Mouse (Mus musculus) CH12F3 (cell line): ENCODE results near the gene Xrcc3.

ENCODE experiments used
- in situ Hi-C: fragments of 300-500 bp; cut with MboI; formaldehyde crosslinking; loops from 2 replicates; pipeline ENCODE4 v1.14.3; 2020; ENCODE audit warnings: low sequenced_read_pairs

The Xrcc3 gene

DNA sequence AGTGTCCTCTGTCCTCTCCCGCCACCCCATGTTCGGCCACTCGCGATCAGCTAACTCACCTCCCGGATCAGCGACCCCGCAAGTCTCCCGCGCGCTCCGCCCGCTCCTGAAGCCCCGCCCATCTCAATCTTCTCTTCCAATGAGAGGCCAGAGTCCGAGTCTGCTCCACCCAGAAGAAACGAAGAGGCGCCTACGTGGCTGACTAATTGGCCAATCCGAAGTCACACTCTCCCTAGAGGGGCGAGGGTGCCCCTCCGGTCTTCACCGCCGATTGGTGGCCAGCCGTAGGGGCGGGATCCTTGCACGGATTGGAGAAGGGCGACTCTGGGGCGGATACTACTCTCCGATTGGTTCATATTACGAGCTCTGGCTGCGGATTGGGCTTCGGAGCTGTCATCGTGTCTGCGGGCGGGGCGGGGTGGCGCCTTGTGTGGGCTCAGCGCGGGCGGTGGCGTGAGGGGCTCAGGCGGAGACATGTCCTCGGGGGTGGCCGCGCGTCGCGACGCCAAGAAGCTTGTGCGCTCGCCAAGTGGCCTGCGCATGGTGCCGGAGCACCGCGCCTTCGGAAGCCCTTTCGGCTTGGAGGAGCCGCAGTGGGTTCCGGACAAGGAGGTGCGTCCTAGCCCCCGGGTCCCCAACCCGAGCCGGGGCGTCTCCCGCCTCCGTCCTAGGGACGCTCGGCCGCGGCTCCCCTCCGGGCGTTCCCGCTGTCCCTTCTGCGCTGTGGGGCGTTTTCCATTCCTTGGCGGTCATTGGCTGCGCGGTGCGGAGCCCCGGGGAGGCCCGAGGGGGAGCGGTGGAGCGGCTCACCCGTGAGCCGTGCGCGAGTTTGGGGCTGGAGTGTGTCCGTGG, at the start of gene Xrcc3, which contains the start of gene Zfyve21:
Xrcc3 (minus strand) TSS at position 108 of the 852 bp plus-strand sequence.
Zfyve21 (plus strand) TSS at position 405 of the 852 bp plus-strand sequence.
- in situ Hi-C loops, result no loop called here

DNA sequence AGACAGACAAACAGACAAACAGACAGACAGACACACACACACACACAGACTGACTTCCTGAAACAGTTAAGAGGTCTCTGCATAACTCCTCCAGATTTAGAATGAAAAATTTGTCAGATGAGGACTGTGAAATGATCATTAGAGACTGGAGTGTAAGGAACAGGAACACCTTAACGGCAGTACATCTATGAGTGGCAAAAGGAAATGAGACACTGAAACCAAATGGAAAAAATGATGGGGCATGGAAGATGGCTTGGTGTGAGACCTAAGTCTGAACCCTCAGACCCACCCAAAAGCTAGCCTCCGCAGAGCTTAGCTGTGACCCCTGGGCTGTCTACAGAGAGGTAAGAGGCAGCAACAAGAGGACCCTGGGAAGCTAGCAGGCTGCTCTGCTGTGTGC, 41.8 kb upstream of the Xrcc3 start:
- in situ Hi-C loops, result no loop called here

DNA sequence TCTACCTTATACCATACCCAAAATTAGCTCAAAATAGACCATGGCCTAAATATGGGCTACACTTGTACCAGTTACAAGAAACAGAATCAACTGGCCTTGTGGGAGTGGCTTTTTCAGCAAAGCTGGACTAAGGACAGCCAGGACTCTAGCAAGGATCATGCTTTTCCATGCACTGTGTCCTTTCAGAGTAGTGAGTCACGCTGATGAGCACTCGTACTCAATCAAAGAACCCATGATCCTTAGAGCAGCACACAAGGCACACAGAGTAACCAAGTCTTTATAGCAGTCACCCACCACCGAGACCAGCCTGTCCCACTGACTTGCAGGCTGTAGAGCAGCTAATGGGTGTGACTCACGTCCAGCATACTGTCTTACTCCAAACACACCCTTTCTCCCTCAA, 39.9 kb upstream of the Xrcc3 start:
- in situ Hi-C loops, result no loop called here

DNA sequence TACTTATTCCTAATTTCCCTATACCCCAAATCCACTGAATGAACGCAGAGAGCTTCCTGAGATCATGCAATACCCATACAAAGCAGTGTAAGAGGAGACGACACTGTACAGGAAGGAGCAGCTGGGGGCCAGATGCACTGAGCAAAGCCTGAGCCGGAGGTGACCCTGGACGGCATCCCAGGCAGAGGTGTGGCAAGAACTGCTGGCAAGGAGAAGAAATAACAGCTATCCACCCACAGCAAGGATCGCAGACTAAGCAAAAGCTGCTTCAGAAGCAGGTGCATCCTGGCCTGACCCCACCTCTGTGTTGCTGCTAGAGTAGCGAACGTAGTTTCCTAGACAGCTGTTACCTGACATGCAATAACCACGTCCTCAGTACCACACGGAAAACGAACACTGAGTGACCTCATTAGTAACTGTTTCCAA, 39.4 kb upstream of the Xrcc3 start:
- in situ Hi-C loops, result no loop called here

DNA sequence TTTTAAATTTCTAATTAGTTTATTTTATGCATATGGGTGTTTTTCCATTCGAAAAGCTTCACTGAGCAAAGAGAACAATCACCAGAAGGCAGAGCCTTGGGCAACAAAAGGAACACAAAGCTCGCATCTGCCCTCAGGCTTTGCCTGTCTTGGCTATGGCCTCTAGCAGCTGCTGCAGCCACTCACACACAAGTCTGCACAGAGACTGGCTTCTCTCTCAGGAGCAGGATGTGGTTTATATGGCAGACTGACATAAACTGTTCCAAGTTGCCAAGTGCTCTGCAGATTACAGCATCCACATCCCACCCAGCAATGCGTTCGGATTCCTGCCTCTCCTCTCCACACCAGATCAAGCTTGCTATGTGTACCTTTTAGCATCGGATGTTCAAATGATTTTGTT, 38.1 kb upstream of the Xrcc3 start:
- in situ Hi-C loops, result no loop called here

DNA sequence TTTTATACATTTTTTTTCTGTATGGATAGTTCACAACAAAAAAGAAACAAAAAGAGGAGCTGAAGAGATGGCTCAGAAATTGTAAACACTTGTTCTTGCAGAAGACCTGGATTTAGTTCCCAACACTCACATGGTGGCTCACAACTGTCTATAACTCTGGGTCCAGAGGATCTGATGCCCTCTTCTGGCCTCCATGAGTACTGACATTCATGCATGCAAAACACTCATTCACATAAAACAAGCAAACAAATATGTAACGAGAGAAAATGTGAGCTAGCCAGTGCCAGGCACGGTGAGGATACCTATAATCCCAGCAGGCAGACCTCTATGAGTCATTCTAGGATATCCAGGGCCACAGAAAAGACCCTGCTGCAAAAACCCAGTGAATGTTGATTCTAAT, 37.6 kb upstream of the Xrcc3 start:
- in situ Hi-C loops, result no loop called here

DNA sequence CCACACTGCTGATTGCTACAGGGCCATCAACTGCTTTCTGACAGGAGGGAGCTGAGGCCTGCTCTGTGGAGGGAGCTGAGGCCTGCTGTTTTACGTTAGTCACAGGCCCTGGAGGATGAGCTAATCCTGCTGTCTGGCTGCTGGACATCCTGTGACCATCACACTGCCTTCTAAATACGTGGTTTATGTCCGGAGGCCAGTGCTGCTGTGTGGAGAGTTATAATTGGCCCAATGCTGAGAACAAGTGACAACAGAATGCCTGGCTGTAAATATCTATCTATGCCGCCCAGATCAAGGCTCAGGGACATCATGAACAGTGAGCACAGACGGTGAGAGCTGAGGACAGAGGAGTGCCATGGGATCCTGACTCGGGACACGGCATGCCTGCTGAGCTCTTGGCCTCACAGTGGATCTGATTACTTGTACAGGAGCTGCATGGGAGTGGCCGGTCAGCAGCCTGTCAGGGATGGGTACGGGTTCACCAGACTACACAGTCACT, 34.7 kb upstream of the Xrcc3 start:
- in situ Hi-C loops, result no loop called here

DNA sequence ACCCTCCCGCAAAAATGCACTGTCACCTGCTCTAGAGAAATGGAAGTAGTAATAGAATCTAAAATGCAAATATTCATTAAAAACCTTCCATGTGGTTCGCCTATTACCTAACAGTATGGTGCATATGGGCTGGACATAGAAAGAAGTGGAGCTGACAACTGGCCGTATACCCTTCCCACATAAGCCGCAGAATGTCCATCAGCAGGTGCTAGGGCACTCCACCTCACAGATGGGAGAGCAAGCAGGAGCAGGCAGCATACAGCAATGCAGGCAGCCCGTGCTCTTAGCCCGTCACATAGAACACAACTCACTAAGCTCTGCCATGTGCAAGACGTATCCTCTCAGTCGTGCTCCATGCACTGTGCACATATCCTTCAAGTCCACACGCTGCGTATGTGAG, 33.1 kb upstream of the Xrcc3 start:
- in situ Hi-C loops, result no loop called here

DNA sequence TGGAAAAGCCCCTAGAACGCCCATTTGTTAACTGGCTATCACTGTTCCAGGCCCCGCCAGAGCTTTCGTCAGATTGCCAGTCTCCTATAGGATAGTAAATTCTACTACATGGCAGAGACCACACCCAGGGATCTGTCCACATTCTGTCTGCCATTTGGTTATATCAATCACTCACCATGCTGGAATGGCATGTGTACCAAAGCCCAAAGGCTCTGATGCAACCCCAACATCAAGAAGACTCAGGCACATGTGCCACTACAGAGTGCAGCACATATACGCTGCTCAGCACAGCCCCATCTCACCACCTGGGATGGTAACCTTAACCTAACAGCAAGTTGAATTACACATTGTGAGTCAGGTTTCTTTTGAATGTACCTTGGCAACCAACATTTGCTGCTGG, 32.3 kb upstream of the Xrcc3 start:
- in situ Hi-C loops, result no loop called here

DNA sequence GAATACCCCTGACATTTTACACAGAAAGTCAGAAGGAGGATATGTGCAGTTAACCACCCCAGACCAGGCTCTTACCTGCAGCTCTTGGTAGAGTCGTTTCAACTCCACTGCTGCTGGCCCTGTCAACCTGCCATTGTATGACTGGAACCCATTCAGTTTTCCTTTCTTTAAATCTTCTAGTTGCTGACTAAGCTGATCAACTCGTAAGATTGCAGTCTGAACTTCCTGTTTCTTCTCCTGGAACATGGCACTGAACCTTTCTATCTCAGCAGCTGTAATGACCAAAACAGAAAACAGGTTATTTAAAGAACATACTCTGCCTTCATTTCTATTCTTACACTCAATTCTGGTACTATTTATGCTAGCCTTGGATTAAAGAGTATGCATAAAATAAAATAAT, 29.8 kb upstream of the Xrcc3 start:
- in situ Hi-C loops, result no loop called here

DNA sequence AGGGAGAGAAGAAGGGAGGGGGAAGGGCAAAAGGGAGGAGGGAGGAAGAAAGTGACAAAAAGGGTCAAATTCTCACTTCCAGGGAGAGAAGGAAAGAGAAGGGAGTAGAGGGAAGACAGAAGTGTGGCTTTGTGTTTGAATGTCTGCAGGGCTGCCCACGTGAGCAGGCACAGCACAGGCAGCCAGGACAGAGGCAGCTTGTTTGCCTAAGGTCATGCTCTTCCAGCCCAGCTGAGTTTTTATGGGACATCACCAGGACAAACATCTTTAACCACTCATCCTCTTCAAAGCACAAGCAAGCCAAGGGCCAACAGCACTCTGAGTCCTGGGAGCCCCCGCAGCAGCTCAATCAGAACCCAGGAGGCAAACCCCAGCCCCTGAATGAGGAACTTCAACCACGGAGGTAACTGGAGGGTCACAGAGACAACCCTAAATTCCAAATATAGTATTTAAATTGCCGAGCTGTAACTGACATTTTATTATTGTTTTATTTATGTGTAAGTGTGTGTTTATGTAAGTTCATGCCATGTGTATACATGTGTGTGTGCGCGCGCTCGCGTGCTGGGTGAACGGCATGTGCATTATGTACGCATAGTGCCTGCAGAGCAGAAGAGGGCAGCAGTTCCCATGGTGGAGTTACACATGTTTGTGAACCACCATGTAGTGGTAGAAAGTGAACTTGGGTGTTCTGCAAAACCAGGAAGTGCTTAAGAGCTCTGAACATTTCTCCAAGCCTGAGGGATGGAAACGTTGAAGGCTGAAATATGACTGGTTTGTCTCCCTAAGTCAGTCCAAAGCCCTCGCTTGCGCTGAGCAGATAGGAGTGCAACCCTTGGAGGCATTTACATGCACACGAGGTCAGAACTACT, 29.1 kb upstream of the Xrcc3 start:
- in situ Hi-C loops, result no loop called here

DNA sequence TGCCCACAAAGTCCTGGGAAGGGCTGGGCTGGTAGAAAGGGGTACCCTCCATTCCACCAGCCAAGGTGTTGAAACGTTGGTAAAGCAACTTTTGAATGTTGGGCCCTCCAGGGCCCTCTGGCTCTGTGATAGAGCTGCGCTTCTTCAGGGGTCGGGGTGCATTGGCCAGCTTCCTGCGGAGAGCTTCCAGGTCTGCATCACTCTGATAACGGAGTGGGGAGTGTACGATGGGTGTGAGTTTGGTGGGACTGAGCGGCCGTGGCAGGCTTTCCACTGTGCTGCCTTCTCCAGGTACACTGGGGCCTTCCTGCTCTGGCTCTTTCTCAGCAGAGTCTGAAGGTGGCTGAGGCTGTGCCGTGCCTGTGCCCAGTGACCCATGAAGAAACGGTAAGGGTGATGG, 19.8 kb upstream of the Xrcc3 start:
- in situ Hi-C loops, result no loop called here

DNA sequence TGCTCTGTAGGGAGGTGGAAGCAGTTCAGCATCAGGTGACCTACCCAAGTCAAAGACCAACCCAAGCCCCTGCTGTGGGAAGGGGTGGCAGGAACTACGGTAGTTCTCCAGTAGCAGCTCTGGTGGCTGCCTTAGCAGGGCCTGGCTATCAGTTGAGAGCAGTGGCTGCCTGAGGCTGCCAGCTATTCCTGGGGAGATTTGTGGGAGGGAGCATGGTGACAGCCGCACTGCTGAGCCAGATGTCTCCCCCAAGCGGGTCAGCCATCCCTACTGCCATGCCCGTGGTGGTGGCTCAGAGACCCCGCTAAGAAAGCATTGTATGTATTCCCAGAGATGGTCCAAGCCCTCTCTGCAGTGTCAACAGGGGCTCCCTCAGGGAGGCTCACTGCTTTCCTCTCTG, 19.0 kb upstream of the Xrcc3 start:
- in situ Hi-C loops, result no loop called here

DNA sequence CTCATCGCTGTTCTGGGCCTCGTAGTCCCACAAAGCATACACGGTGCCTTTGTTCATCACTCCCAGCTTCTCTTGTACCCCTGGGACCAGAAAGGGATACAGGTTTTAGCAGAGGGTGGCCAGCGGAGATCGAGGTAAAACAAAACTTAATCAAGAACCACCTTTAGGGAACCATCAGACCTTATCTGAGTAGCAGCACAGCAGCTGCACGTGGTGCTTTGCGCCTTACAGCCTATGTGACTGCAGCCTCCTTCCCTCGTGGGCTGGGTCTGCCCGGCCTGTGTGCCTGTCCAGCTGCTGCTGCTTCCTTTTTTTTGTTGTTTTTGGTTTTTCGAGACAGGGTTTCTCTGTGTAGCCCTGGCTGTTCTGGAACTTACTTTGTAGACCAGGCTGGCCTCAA, 16.7 kb upstream of the Xrcc3 start:
- in situ Hi-C loops, result no loop called here

DNA sequence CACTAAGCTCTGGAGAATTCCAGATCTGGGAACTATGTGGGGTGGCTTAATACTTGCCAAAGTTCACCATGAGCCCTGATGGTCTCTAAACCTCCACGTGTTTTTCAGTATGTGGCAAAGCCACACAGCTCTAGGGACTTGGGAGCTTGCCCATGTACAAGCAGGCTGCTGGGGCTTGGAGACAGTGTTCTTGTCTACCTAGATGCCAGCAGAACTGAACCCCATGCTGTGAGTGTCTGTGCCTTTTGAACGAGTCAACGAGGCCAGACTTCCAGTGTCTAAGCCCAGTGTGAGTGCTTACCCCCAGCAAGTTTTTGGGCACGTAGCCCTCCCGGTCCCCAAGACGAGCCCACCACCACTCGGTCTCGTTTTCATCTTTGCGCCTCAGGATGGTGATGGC, 16.3 kb upstream of the Xrcc3 start:
- in situ Hi-C loops, result no loop called here

DNA sequence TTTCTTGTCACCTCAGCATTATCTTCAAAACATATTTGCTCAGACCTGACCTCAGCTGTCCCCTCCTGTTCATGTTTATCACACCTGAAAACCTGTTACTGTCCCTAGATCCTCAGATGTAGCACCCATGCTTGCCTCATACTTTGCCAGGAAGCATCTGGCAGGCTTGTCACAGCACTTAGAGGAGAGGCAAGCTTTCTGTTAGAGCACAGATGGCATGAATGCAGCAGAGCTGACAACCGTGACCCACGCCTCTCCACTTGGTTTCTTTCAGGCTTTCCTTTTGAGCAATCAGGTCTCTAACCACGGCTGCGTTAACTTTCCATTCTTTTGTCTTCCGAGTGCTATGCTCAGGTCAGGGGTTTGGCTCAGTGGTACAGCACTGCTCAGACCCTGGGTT, 15.8 kb upstream of the Xrcc3 start:
- in situ Hi-C loops, result no loop called here

DNA sequence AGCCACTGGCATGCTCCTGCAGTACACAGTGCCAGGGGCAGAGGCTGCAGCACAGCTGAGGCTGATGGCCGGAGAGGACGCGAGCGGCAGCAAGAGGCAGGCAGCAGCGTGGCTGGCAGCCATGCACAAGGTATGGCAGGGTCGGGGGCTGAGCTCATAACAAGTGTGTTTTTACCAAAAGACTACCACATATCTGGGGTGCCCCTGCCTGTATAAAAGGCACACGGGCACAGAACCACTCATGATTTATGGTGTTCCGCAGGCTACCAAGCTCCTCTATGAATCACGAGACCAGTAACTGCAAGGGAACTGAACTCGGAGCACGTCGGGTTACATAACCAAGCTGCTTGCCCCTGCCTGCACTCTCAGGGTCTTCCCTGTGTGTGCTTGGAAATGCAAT, 13.9 kb upstream of the Xrcc3 start:
- in situ Hi-C loops, result no loop called here

DNA sequence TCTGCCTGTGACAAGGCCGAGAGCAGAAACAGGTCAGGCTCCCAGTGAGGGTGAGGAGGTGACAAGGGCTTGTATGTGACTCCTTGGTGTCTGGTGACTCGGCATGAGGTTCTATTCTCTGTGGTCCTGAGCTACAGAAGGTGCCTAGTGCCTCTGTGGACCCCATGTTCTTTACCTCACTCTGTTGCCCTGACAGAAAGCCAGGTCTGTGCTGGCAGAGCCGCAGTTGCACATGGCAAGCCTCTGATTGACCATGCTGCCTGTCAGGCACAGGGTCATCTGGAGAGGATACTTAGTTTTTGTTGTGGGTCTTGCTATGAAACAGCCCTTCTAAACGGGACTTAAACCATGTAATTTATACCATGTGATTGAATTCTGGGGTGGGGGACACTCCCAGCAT, 8.3 kb upstream of the Xrcc3 start:
- in situ Hi-C loops, result no loop called here

DNA sequence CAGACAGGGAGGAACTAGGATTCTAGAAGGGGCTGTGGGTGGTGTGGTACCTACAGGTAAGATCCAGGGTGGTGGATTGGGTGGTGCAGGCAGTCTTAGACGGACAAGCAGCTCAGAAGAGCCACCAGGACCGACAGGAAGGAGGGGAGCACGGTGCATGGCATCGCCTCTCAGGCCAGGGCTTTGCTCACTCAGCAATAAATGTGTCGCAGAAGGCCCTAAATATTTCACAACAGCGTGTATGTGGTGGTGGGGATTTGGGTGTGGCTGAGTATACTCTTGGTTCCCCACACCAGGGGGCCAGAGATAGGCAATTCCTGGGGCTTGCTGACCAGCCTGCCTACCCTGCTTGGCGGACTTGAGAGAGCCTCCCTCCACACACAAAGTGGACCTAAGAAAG, 7.0 kb upstream of the Xrcc3 start:
- in situ Hi-C loops, result no loop called here

DNA sequence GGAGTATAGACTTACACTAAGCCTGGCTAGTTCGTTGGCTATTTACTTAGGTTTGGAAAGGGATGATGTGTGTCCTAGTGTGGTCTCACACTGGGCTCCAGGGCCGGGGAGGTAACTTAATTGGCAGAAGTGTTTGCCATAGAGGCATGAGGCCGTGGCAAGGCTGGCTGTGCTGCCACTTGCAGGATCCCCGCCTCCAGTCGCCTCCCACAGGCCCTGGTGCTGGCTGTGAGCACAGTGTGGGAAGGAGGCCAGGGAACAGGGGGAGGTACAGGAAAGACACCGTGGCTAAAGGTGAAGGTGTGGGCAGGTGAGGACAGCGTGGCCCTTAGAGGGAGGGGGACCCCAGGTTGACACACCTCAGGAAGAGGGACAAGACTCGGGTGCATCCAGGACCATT, 6.3 kb upstream of the Xrcc3 start:
- in situ Hi-C loops, result no loop called here

DNA sequence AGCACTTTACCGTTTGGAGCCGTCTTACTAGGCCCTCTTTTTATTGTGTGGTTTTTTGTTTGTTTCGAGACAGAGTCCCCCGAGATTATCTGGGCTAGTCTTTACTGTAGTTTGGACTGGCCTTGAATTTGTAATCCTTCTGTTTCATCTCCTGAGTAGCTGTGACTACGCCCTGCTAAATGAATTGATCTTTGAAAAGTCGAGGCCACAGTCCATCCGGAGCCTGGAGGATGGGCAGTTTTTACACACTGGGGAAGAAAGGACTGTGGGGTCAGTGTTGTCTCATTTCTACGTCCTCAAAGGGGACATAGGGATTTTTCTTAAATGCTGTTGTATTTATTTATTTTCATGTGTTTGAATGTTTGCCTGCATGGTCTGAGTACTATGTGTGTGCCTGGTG, 4.3 kb upstream of the Xrcc3 start:
- in situ Hi-C loops, result no loop called here

DNA sequence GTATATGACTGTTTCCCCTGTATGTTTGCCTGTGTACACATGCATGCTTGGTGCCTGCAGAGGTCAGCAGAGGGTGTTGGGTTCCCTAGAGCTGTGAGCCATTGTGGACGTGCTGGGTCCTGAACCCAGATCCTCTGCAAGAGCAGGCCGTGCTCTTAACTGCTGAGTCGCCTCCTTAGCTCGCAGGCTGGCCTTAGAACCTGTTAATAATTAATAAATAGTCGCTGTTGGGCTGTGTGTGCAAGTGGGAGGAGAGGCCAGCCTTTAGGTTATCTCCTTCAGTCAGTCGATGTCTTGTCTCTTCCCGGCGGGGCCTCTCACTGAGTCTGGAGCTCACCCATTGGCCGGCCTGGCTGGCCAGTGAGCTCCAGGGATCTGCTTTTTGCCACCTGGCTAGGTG, 3.3 kb upstream of the Xrcc3 start:
- in situ Hi-C loops, result no loop called here
